Comparison of ENCODE assay signal across 19 mouse cellular contexts in genomic region chr19:4295391-4295790, GRCm38 (mm10). TPM values are rescaled to one million over a fixed set of nuclear protein-coding genes. Genes with fewer than 3 reads are reported as not detected.
DNase-seq lines count a peak whose midpoint lies in the region; ATAC-seq and TF ChIP-seq lines count a peak whose summit lies in the region.
"Had no signal": no experiment of that assay in that cellular context is flagged by ENCODE, and none has a peak within 500 bp of the region (broad histone marks: within the 10 kb centered on the region; RNA-seq: fewer than 3 reads in every experiment).

No protein-coding gene starts in this region.

- peak overlapping the region; percentile 70 for H3K27ac ChIP-seq in liver, embryonic 11.5 days (ENCODE audit: low read depth, low read length)
- peak overlapping the region; percentile 92; the same call in 1 of the 2 replicates for H3K27ac ChIP-seq in MEL (ENCODE audit: control insufficient read depth, low read depth, low read length)
- 0 out of 2 replicates have a peak overlapping the region, but pooled peaks have one; percentile 53 for H3K27ac ChIP-seq in stomach, postnatal 0 days (replicated peaks)
- no peak overlapping the region for H3K27ac ChIP-seq in intestine, embryonic 15.5 days
- H3K27ac ChIP-seq: forebrain, embryonic 12.5 days had no signal

- H3K9ac ChIP-seq in liver, embryonic 11.5 days (ENCODE audit: low read depth, low read length), result no peak overlapping the region
- no peak overlapping the region for H3K9ac ChIP-seq in MEL (ENCODE audit: control insufficient read depth, low read depth, low read length, poor library complexity, severe bottlenecking)
- H3K9ac ChIP-seq in stomach, postnatal 0 days (ENCODE audit: low read length), result no peak overlapping the region
- no peak overlapping the region for H3K9ac ChIP-seq in intestine, embryonic 15.5 days
- H3K9ac ChIP-seq: forebrain, embryonic 12.5 days; hindbrain, embryonic 15.5 days; lung, embryonic 15.5 days had no signal

- DNase-seq in liver, embryonic 11.5 days (ENCODE audit: low spot score), result no peak
- DNase-seq in liver (no peak), MEL (ENCODE audit: low read depth, low spot score) (no peak)
- peak; percentile 32 for DNase-seq in induced T-regulatory cell, adult 2 months (ENCODE audit: low read depth)
- no peak for DNase-seq in stomach, postnatal 0 days (ENCODE audit: low spot score)
- no peak for DNase-seq in embryo, embryonic 10.5 days (ENCODE audit: low spot score)
- DNase-seq: adrenal gland, postnatal 14 days; cerebellum, adult 2 months; gastrocnemius, postnatal 10 days; kidney, adult 18-20 months; kidney, postnatal 10 days; right cerebral cortex, postnatal 4 days had no signal

- no peak for ATAC-seq in liver, embryonic 11.5 days (replicated peaks; ENCODE audit: low FRiP score)
- ATAC-seq in stomach, postnatal 0 days (ENCODE audit: low FRiP score, low TSS enrichment), result no peak
- no peak for ATAC-seq in intestine, embryonic 15.5 days

- H3K4me1 ChIP-seq in liver, embryonic 11.5 days (replicated peaks; ENCODE audit: control insufficient read depth, insufficient read depth, low read length), result peaks cover 40% of the 10 kb centered on the region
- H3K4me1 ChIP-seq in MEL (ENCODE audit: control insufficient read depth in 1 of 2, insufficient read depth in 2 of 2, low read length in 2 of 2), result peaks cover 17 to 33% of the 10 kb centered on the region in 2 experiments
- peaks cover 3% of the 10 kb centered on the region; the same call in 1 of the 2 replicates for H3K4me1 ChIP-seq in stomach, postnatal 0 days (replicated peaks; ENCODE audit: control insufficient read depth, insufficient read depth)
- peaks cover 37% of the 10 kb centered on the region for H3K4me1 ChIP-seq in intestine, embryonic 15.5 days (replicated peaks)

- no peak overlapping the region for H3K4me3 ChIP-seq in liver, embryonic 11.5 days (ENCODE audit: low read depth, low read length)
- no peak overlapping the region for H3K4me3 ChIP-seq in MEL (ENCODE audit: control insufficient read depth in 1 of 2, insufficient read depth in 1 of 2, low read depth in 2 of 2, low read length in 2 of 2)
- H3K4me3 ChIP-seq in stomach, postnatal 0 days (ENCODE audit: low read depth, low read length), result no peak overlapping the region
- H3K4me3 ChIP-seq in intestine, embryonic 15.5 days (replicated peaks), result no peak overlapping the region
- H3K4me3 ChIP-seq: embryonic facial prominence, embryonic 10.5 days; forebrain, embryonic 12.5 days; hindbrain, embryonic 15.5 days; lung, embryonic 15.5 days had no signal

- no peak overlapping the region for H3K4me2 ChIP-seq in liver, embryonic 11.5 days
- H3K4me2 ChIP-seq in stomach, postnatal 0 days (replicated peaks; ENCODE audit: low read depth), result no peak overlapping the region
- H3K4me2 ChIP-seq in intestine, embryonic 15.5 days (replicated peaks), result no peak overlapping the region
- H3K4me2 ChIP-seq: forebrain, embryonic 12.5 days; hindbrain, embryonic 15.5 days; lung, embryonic 15.5 days; midbrain, embryonic 11.5 days had no signal

- H3K36me3 ChIP-seq in liver, embryonic 11.5 days (ENCODE audit: control insufficient read depth, insufficient read depth, low read length), result peaks cover 33% of the 10 kb centered on the region
- peaks cover 3 to 22% of the 10 kb centered on the region in 2 experiments; a peak in 3 of 4 replicates for H3K36me3 ChIP-seq in MEL (ENCODE audit: control insufficient read depth in 1 of 2, insufficient read depth in 2 of 2, low read length in 2 of 2)
- peaks cover 23% of the 10 kb centered on the region for H3K36me3 ChIP-seq in stomach, postnatal 0 days (ENCODE audit: control insufficient read depth, insufficient read depth, low read length)
- H3K36me3 ChIP-seq in intestine, embryonic 15.5 days, result peaks cover 28% of the 10 kb centered on the region

- no peaks in the 10 kb centered on the region for H3K9me3 ChIP-seq in liver, embryonic 11.5 days (ENCODE audit: control insufficient read depth, low read length)
- H3K9me3 ChIP-seq in MEL (replicated peaks; ENCODE audit: insufficient read depth, low read length), result no peaks in the 10 kb centered on the region
- no peaks in the 10 kb centered on the region for H3K9me3 ChIP-seq in stomach, postnatal 0 days (ENCODE audit: control insufficient read depth, low read length)
- no peaks in the 10 kb centered on the region for H3K9me3 ChIP-seq in intestine, embryonic 15.5 days
- H3K9me3 ChIP-seq: embryonic facial prominence, embryonic 10.5 days; forebrain, embryonic 12.5 days; G1E; hindbrain, embryonic 15.5 days; lung, embryonic 15.5 days had no signal

- no peak for TF ChIP-seq EP300 in MEL (IDR thresholded peaks at IDR 0.05; ENCODE audit: low read depth in 1 of 2, low read length in 2 of 2)
- no peak for TF ChIP-seq EP300 in stomach, postnatal 0 days (optimal IDR thresholded peaks at IDR 0.05)

- no peak for TF ChIP-seq CTCF in MEL (IDR thresholded peaks at IDR 0.05 in 2 of 3, conservative IDR thresholded peaks at IDR 0.05 in 1 of 3; ENCODE audit: control insufficient read depth in 1 of 3, insufficient read depth in 1 of 3, low read depth in 2 of 3, low read length in 3 of 3, poor library complexity in 1 of 3, severe bottlenecking in 1 of 3)
- no peak for TF ChIP-seq CTCF in stomach, postnatal 0 days (IDR thresholded peaks at IDR 0.05; ENCODE audit: low read depth)

- H3K79me2 ChIP-seq in MEL (ENCODE audit: control insufficient read depth, insufficient read depth, low read length, poor library complexity), result peaks cover 40% of the 10 kb centered on the region

- 75% methylated on average over 4 of the region's 4 CpGs for WGBS in liver, embryonic 11.5 days
- WGBS in stomach, postnatal 0 days, result 80% methylated on average over 4 of the region's 4 CpGs
- 87% methylated on average over 4 of the region's 4 CpGs for whole genome bisulfite sequencing in intestine, embryonic 15.5 days

- TF ChIP-seq POLR2A in MEL (IDR thresholded peaks at IDR 0.05; ENCODE audit: control insufficient read depth in 1 of 2, insufficient read depth in 1 of 2, low read depth in 1 of 2, low read length in 2 of 2, poor library complexity in 1 of 2), result no peak

- no peaks in the 10 kb centered on the region for H3K27me3 ChIP-seq in liver, embryonic 11.5 days (replicated peaks; ENCODE audit: control insufficient read depth, insufficient read depth, low read length)
- H3K27me3 ChIP-seq in MEL (ENCODE audit: control insufficient read depth in 1 of 2, insufficient read depth in 2 of 2, low read length in 2 of 2), result no peaks in the 10 kb centered on the region
- no peaks in the 10 kb centered on the region for H3K27me3 ChIP-seq in stomach, postnatal 0 days (ENCODE audit: control insufficient read depth, insufficient read depth, low read length)
- H3K27me3 ChIP-seq in intestine, embryonic 15.5 days (replicated peaks), result no peaks in the 10 kb centered on the region
- H3K27me3 ChIP-seq: forebrain, embryonic 12.5 days; hindbrain, embryonic 15.5 days; lung, embryonic 15.5 days had no signal

- no peak for TF ChIP-seq RAD21 in MEL (IDR thresholded peaks at IDR 0.05; ENCODE audit: low read depth, low read length)

TF ChIP-seq in MEL, 35 proteins besides CTCF, POLR2A, EP300 and RAD21:
- no peak for TF ChIP-seq USF1 (IDR thresholded peaks at IDR 0.05; ENCODE audit: low read depth, low read length)
- TF ChIP-seq ZC3H11A (IDR thresholded peaks at IDR 0.05; ENCODE audit: low read depth, low read length), result no peak

RNA-seq across cellular contexts. Expression of gene Grk2, which starts 10.6 kb away (rescaled TPM):
- 22.1 and 23.1 TPM in 2 replicates for polyA plus RNA-seq in liver, embryonic 11.5 days (2014; fragmentation: Nextera tagmentation; extraction: Ambion mirVana)
- total RNA-seq in MEL (2012; rRNA removed), result 65.1 and 75.2 TPM in 2 replicates
- polyA plus RNA-seq in MEL (2012; ENCODE audit: insufficient read depth in 1 of 2, insufficient read length in 2 of 2, low read depth in 1 of 2, low replicate concordance in 2 of 2, missing spikeins in 1 of 2), result 100 to 1,000 TPM in 1 of 2 experiments, not detected in 1; 105 TPM
- polyA plus RNA-seq in stomach, postnatal 0 days (2015; fragmentation: Nextera tagmentation; extraction: Ambion mirVana), result 19.3 and 25.5 TPM in 2 replicates
- polyA plus RNA-seq in intestine, embryonic 15.5 days (2015; fragmentation: Nextera tagmentation; extraction: Ambion mirVana), result 18.2 and 18.3 TPM in 2 replicates

RNA-seq across cellular contexts. Expression of gene Ankrd13d, which starts 12.5 kb away (rescaled TPM):
- polyA plus RNA-seq in liver, embryonic 11.5 days (2014; fragmentation: Nextera tagmentation; extraction: Ambion mirVana), result 2.9 and 3.2 TPM in 2 replicates
- 0.96 and 1.4 TPM in 2 replicates for total RNA-seq in MEL (2012; rRNA removed)
- 1 to 10 TPM in 1 of 2 experiments, not detected in 1; 2.6 TPM for polyA plus RNA-seq in MEL (2012; ENCODE audit: insufficient read depth in 1 of 2, insufficient read length in 2 of 2, low read depth in 1 of 2, low replicate concordance in 2 of 2, missing spikeins in 1 of 2)
- 5.0 and 5.2 TPM in 2 replicates for polyA plus RNA-seq in stomach, postnatal 0 days (2015; fragmentation: Nextera tagmentation; extraction: Ambion mirVana)
- 5.3 and 5.7 TPM in 2 replicates for polyA plus RNA-seq in intestine, embryonic 15.5 days (2015; fragmentation: Nextera tagmentation; extraction: Ambion mirVana)

RNA-seq across cellular contexts. Expression of gene Ssh3, which starts 26.4 kb away (rescaled TPM):
- polyA plus RNA-seq in liver, embryonic 11.5 days (2014; fragmentation: Nextera tagmentation; extraction: Ambion mirVana), result 3.2 and 3.3 TPM in 2 replicates
- 7.4 and 9.2 TPM in 2 replicates for total RNA-seq in MEL (2012; rRNA removed)
- 10 to 100 TPM in 1 of 2 experiments, not detected in 1; 14.1 TPM for polyA plus RNA-seq in MEL (2012; ENCODE audit: insufficient read depth in 1 of 2, insufficient read length in 2 of 2, low read depth in 1 of 2, low replicate concordance in 2 of 2, missing spikeins in 1 of 2)
- 36.9 and 41.0 TPM in 2 replicates for polyA plus RNA-seq in stomach, postnatal 0 days (2015; fragmentation: Nextera tagmentation; extraction: Ambion mirVana)
- polyA plus RNA-seq in intestine, embryonic 15.5 days (2015; fragmentation: Nextera tagmentation; extraction: Ambion mirVana), result 22.2 and 24.8 TPM in 2 replicates
